Mouse (Mus musculus) cerebral cortex, adult 2 months (tissue): ENCODE measurements around the gene Celf5.

ENCODE experiments used
- WGBS: fragments of 180-500 bp; shearing (Covaris S2); methylation state at CpG from one replicate; pipeline ENCODE4 v1.1.7; 2018; 5-methylcytosine and 5-hydroxymethylcytosine counted together

The Celf5 gene

DNA sequence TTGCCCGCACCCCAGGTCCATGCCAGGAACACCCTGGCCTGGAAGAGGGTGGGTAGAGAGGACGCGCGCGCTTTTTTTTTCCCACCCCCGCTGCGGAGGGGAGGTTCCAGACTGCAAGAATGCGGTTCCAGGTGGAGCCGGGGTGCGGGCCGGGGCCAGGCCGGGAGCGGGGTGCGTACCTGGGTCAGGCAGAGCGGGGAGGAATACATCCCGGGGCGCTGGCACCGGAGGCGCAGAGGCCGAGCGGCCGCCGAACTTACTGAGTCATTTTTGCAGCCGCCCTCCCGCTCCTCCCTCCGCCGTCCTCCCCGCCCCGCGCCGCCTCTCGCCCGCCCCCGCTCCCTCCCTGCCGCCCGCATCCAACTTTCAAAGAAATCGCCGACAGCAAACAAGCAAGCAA, 55.6 kb downstream of the Celf5 start:
- WGBS, result under 1% methylated on average over 38 of the region's 38 CpGs

DNA sequence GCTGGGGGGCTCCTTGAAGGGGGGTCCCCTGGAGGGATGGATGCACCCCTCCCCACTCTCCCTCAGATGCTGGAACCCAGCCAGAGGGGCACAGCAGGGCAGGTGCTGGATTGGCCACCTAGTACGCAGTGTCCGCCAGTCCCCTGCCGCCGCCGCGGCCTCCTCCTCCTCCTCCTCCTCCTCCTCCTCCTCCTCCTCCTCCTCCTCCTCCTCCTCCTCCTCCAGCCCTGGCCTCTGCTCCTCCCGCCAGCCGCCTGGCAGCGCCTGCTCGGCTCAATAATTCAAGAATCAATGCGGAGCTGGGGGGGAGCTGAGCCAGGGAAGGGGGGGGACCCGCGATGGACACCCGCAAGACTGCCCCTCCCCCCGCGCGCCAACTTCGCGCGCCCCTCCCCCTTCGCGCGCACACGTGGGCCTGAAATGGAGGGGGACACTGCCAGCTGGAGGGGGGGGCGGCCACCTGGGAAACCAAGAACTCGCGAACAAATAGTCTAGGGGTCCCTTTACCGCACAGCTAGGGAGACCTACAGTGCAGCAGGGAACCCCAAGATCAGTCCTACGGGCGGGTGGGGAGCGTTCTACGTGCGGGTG, 56.3 kb downstream of the Celf5 start:
- 1% methylated on average over 19 of the region's 33 CpGs for WGBS

DNA sequence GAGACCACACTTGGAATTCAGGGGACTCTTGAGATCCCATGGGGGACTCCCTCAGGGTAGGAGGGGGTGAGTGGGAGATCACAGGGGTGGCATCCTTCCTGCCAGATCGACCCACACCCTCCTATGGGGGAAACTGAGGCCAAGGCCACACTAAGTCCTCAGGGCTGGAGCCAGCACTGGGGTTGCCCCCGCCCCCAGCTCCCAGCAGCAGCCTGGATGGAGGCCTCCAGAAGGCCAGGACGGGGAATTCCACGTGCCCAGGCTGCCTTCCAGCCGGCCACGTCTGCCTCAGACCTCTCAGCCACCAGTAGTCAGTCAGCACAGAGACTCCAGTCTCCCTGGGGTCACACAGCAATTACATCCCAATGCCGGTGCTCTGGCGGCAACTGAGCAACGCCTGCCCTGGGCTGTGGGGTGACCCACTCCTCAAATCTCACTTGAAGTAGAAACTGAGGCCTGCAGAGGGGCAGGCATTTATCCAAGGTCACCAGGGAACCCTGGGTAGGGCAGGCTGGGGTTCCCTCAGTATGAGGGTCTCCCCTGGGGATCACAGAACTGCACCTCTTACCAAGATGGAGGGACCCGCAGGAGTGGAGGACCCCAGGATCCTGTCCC, 57.2 kb downstream of the Celf5 start:
- WGBS, result 32% methylated on average over 10 of the region's 10 CpGs

DNA sequence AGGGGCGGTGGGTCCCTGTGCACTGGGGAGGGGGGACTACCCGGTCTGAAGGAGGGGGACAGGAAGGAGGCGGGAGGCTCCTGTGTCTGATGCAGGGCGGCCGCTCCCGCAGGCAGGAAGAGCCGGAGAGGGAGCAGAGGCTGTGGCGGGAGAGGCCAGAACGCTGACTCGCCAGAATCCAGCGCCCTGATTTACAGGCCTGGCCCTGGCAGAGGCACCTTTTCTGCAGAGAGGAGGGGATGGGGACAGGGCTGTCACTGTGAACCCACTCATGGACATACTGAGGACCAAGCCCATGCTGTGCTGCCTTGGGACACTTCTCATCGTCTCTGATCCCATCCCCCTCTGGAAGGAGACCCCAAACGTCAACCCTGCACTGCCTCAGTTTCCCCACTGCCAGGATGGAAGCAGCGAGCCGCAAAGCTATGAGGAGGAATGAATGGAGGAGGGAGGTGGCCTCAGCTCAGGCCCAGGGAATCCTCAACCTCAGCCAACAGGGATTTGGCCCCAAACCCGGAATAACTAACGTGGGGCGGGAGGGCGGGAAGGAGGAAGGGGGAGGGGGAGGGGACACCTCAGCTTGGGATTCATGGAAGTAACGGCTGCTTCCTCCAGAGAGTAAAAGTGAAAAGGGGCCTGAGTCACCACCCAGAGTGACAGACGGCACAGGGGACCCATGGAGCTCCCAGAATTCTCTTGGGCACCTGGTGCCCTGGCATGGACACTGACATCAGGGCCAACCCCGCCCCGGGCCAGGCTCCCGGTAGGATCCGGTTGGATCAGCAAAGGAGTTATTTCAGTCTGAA, 58.1 kb downstream of the Celf5 start:
- WGBS, result 17% methylated on average over 25 of the region's 25 CpGs

DNA sequence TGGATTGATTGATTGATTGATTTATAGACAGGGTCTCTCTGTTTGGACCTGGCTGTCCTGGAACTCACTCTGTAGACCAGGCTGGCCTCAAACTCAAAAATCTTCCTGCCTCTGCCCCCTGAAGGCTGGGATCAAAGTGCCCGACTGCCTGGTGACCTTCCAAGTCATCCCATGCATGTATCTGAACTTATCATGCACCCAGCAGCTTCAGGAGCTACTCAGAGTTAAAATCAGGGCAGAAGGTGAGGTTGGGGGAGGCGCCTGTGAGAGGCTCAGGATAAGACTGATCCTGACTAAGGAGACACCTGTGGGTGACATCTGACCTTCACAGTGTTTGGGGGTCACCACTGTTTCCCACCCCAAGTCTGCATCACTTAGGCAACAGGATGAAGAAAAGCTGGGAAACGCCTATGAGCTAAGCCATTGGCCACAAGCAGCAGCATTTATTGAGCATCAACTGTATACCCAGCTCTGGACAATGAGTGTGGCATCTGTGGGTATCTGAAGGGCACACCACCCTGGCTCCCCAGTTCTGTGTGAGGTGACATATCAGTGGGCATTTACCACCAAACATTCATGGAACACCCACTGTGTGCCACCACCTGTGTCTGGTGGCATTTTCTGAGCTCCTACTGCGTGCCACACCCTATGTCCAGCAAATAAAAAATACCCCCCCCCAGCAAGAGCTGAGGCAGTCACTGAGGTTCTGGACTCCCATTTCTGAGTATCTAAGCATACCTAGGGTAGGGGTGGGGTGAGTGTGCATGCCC, 58.8 kb downstream of the Celf5 start:
- WGBS, result 78% methylated on average over 4 of the region's 4 CpGs

DNA sequence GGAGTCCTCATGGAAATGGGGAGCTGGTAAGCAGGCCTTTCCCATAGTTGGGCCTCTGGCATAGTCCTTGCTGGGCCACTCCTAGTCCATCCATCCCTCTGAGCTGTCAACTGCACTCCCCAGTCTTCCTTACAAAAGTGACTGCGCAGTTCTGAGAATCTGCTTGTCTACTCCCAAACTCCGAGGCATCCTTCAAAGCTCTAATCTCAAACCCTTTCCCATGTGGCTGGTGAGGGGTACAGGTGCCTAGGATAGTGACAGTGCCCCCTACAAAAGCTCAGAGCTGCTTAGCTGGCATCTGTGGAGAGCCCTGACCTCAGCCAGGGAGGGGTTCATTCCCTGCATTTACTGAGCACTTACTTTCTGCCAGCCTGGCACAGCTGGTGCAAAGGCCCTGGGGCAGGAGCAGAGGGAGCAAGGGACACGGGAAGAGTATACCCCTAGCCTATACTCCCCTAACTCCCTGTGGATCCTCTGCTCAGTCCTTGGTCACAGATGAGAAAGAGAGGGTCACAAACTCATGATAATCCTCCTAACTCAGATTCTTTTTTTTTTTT, 59.8 kb downstream of the Celf5 start:
- WGBS, result 86% methylated on average over 3 of the region's 3 CpGs

DNA sequence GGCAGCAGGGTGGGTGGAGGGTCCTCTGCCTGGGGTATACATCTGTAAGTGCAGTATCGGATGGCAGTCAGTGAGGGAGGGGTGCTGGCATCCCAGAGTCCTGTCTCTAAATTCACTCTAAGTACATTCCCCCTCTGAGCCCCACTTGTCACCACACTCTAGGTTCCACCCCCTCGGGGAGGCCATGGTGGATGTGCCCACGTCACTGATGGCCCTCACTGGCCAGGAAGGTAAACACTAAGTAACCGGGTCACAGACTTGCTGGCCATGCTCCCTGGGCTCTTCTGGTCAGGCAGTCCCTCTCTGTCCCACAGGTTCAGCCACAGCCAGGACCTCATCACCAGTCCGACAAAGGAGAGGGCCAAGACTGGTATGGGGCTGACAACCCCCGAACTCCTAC, 60.3 kb downstream of the Celf5 start:
- WGBS, result 68% methylated on average over 6 of the region's 6 CpGs

DNA sequence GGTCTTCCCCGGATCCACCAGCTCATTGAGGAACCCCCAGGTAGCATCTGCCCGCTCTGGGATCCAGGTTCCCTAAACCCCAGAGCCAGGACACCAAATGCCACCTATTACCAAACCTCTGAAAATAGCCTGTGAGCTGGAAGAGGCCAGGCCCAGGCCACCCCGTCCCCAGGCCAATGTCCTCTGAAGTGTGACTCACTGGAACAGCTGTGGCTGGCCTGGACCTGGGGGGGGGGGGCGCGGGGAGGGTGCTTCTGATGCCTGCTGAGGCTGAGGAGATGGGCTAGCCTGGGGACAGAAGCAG, 60.8 kb downstream of the Celf5 start:
- 78% methylated on average over 5 of the region's 5 CpGs for WGBS

DNA sequence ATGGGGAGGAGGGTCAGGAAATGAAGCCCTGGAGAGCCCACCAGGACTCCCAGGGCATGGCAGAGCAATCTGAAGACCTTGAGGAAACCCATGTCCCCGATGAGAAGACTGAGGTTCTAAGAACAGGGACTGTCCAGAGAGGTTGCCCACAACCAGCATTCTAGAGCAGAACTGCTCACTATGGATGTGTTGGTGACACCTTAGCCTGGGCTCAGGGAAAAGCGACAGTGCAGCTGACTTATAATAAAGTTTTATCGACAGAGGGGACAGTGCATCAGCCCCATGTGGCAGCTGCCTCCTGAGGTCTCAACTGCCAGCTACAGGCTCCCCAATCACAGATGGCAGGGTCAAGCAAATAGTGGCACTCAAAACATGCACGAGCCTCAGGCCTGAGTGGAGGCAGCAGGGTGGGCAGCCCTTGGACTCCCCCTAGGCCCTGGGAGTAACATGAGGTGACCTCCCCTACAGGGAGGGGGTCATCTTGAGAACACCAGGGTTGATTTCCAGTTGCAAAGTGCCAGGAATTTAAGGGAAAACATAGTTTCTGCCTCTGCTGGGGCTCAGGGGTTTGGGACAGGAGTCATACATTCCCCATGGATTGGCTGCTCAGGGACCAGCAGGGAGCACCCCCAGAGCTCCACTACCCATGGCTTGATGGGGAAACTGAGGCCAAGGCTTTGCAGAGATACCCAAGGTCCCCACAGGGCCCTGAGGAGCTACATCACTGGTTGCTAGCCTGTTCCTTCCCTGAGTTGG, 61.3 kb downstream of the Celf5 start:
- WGBS, result 74% methylated on average over 4 of the region's 4 CpGs

DNA sequence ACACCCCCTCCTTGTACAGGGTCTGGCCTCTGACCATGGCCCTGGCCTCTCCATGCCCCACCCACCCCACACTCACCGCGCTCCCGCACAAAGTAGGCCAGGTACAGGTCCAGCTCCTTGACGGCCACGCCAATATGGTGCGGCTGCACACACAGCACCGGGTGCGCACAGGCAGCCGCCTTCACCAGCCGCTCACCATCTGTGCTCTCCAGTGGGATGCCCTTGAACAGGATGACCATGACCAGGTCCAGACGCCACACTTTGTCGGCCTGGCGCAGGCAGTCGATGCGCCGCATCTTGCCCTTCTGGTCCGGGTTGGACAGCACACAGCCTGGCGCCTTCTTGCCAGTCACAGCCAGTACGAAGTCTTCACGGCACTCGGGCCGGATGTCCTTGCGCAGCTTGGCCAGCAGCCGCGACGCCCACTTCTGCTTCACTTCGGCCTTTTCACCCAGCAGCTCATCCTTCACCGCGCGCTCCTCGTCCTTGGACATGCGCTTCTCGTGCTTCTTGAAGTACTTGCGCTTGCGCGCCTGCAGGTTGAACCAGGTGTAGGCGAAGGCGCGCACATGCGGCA, 62.2 kb downstream of the Celf5 start:
- 91% methylated on average over 40 of the region's 40 CpGs for WGBS

DNA sequence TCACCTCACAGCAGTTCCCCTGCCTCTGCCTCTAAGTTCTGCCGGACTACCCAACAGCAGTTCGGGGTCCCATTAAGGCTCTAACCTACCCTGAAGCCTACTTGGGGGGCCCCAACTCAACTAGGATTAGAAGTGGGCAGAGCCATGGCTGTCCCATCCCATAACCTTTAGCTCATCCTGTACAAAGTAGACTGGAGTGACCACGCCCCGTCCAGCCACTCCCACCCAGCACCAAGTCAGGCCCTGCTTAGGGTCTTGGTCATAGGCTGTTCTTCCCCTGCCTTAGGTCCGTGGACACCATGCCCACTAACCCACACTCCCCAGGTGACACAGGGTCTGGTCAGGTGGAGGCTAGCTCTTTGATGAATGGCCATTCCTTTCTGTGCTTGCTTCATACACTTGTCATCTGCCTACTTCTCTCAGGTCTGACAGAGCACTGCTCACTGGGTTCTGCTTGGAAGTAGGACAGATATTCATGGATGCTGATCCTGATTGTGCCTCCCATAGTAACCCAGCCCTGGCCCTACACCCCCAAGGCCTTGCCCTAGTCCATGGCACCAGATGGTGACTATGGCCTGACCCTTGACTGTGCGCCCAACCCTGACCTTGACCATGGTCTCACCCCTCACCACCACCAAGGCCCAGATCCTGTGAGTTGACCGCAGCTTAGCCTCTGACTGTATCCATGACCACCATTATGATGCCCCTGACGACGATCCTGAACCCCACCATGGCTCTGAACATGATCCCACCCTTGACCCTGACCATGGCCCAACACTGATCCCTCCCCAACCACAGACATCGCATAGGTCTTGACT, 63.2 kb downstream of the Celf5 start:
- WGBS, result 92% methylated on average over 10 of the region's 10 CpGs

DNA sequence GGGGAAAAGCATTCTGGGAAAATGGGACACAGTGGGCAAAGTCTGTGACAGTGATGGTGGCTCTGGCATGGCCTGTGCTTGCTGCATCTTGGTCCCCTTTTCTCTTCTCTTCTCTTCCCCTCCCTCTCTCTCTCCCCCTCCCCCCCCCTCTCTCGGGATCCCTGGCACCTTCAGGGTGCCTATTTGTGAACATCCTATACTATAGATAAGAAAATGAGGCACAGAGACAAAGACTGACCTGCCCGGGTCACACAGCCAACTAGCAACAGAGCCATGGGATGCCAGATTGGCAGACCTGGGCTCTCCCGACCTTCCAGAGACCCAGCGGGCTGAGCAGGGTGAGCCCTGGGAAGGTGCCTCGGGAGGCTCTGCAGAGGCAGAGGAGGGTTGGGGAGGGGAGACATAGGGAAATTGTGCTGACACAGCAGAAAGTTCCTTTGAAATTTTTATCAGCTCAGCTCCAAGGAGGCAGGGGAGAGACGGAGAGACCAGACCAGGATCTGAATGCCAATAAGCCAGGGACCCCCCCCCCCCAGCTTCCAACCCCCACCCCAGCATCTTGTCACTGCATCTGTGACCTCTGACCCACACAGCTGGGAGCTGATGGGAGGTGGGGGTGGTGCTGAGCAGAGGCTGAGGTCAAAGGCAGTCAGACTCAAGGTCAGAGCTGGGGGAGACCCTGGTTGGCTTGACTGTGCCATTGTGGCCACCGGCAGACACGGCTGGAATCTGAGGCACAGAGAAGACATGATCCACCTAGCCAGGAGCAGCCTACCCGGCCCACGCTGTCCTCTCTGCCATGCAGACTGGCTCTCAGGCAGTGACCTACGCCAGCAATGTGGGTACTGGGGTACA, 64.1 kb downstream of the Celf5 start:
- WGBS, result 63% methylated on average over 11 of the region's 11 CpGs

DNA sequence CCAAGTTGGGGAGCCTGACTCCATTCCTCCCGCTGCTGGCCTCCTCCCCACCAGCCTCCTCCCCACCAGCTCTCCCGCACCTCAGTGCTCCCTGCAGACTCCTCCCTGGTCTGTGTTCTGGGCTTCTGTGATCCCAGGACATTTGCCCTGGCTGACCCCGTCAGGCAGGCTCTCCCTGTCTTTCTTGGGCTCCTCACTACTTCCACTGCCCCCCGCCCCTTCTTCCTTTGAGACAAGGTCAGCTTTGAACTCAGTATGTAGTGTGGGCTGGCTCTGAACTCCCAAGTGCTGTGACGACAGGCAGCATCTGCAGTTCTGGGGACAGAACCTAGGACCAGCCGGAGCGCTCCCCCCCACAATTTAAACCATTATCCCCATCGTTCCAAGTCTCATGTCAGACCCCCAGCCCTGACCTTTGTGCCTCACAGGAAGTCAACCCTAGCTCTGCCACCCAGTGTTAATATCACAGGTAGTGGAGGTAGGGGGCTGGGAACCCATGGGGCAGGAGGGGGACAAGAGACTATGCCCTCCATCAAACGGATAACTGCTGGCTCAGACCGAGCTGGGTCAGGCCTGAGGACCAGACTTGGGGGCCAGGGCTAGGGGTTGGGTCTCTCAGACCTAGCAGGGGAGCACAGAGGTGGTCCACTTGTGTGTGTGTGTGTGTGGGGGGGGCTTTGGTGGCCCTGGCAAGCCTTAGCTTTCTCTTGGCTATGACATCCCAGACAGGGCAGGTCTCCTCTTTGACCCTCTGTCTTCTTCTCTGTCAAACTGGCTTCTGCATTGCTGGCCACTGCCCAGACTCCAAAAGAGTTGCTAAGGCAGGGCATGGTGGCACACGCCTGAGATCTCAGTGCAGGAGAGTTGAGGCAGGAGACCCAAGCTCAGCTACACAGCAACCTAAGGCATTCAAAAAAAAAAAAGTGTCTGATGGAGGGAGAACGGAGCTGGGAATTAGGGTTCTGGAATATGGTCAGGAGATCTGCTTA, 65.0 kb downstream of the Celf5 start:
- WGBS, result 43% methylated on average over 12 of the region's 12 CpGs

DNA sequence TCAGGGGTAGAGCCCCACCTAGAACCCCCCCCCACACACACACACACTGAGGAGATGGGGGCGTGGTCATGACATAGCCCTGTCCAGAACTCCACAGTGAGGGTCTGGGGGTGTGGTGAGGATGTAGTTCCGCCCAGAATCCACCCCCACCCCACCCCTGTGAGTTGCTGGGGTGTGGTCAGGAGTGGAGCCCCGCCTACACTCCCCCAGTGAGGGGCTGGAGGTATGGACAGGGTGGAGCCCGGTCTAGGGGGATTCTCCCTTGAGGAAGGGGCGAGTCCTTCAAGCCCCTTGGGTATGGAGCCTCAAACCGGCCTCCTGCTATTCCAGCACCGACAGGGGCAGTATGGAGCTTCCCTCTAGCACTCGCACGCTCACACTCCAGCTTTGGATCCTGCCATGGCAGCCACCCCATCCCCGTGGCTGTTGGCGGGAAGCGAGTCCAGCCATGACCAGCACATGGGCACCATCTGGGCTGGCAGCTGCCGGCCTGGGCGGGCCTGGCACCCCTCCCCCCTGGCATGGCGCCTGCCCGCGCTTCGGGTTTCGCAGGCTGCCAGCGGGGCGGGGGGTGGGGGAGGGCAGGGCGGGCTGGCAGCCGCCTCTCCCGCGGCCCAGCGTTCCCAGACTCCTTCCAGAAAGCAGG, 65.8 kb downstream of the Celf5 start:
- WGBS, result 5% methylated on average over 26 of the region's 26 CpGs

DNA sequence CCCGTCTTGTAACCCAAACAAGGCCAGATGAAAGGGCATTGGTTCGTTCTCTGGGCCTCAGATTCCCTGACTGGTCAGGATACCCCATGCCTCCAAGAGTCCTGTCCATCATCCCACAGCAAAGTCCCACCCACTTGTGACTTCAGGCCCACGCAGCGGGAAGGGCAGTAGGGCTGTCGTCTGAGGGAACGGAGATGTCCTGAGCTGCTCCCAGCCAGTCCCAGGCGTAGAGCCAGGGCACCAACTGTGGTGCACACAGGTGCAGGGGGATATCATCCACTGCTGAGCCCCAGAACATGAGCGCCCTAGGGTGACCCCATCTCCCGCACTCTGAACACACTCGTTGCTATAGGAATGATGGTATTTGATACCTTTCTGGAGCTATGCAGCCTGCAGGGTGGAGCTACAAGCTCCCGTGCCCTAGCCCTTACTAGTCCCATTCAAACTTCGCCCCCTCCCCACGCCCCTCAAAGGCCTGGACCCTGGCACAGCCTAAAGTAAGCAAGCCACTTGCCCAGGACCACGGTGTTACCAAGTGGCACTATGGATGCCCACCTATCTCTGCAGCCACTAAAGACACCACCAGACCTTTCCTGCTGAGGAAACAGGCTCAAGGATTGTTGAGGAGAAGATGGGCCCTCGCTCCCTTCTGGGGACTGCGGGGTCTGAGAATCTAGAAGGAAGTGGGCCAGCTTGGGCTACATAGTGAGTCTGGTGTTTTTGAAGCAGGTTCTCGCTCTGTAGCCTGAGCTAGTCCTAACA, 66.8 kb downstream of the Celf5 start:
- 61% methylated on average over 17 of the region's 17 CpGs for WGBS

DNA sequence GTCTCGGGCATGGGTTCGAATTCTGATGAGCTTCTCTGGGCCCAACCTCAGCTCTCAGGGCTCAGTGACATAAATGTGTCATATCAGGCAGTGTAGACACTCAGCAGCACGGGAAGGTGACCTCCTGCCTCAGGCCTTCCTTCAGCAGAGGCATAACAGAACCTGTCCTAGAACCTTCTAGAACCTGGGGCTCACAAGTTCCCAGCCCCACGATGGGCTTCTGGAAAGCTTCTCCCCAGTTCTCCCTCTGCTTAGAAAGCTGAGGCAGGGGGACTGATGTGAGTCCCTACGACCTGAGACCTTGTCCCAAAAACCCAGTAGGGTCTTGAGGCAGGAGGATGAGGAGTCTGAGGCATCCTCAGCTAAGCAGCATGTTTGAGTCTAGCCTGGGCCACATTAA, 67.4 kb downstream of the Celf5 start:
- 79% methylated on average over 5 of the region's 5 CpGs for WGBS
